Mouse (Mus musculus): ENCODE data around the gene Zdhhc20.

DNA sequence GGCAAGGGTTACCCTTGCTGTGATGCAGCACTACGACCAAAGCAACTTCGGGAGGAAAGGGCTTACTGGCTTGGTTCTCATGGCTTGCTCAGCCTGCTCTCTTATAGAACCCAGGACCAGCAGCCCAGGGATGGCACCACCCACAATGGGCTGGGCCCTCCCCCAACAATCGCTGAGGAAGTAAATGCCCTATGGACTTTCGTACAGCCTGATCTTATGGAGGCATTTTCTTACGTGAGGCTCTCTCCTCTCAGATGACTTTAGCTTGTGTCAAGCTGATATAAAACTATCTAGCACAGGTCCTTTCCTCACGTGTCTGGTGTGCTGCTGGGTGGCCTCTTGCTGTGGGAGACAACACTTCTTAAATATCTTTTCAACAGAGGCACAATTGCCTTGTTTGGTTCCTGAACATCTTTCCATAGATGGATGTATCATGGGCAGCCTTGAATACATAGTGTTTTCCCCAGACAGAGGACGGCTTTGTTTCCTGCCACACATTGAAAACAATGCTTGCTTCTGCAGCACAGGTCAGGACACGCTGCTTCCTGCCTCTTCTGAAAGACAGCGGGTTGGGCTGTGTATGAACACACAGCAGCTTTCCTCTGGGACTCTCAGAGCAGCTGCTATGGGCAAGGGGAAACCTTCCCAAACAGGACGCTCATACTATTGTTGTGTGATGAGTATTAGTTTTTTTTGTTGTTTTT is 31.5 kb upstream of the Zdhhc20 start:
- TF ChIP-seq CTCF (IDR thresholded peaks at IDR 0.05) (no peak), EP300 (IDR thresholded peaks at IDR 0.05) (no peak)
